Mouse (Mus musculus) lung, embryonic 15.5 days (tissue): ENCODE data around the gene Alox12b. TPM values are rescaled to one million over a fixed set of nuclear protein-coding genes. Genes with fewer than 3 reads are reported as not detected.

Experiments used
- ATAC-seq: fragments of 200-750 bp; cut with Nextera tagmentation; 2 replicates; pipeline ENCODE4 v1.8.0; 2017; ENCODE audit warnings: moderate number of reproducible peaks, borderline replicate concordance; ENCODE audit not compliant: low FRiP score, low TSS enrichment; ENCODE audit errors: extremely low read depth
- H3K27ac ChIP-seq: fragments of 300-500 bp; sonication (generic); 2 replicates; pipeline ENCODE4 v1.5.1; 2015; ENCODE audit warnings: moderate library complexity, mild to moderate bottlenecking, inconsistent platforms
- H3K27me3 ChIP-seq: fragments of 300-500 bp; sonication (generic); 2 replicates; pipeline ENCODE4 v1.6.1; 2015; ENCODE audit warnings: inconsistent platforms
- H3K36me3 ChIP-seq: fragments of 300-500 bp; sonication (generic); 2 replicates; pipeline ENCODE4 v1.6.1; 2015; ENCODE audit warnings: inconsistent platforms
- H3K4me1 ChIP-seq: fragments of 300-500 bp; sonication (generic); 2 replicates; pipeline ENCODE4 v1.6.1; 2015; ENCODE audit warnings: inconsistent platforms
- H3K4me2 ChIP-seq: fragments of 300-500 bp; sonication (generic); 2 replicates; pipeline ENCODE4 v1.6.1; 2015; ENCODE audit warnings: inconsistent platforms, mild to moderate bottlenecking, moderate library complexity
- H3K4me3 ChIP-seq: fragments of 300-500 bp; sonication (generic); 2 replicates; pipeline ENCODE4 v1.5.1; 2015; ENCODE audit warnings: mild to moderate bottlenecking, inconsistent platforms
- H3K9ac ChIP-seq: fragments of 300-500 bp; sonication (generic); 2 replicates; pipeline ENCODE4 v1.6.1; 2015; ENCODE audit warnings: inconsistent platforms
- H3K9me3 ChIP-seq: fragments of 300-500 bp; sonication (generic); 2 replicates; pipeline ENCODE4 v1.6.1; 2016; ENCODE audit warnings: inconsistent platforms
- WGBS: fragments of 180-500 bp; shearing (Covaris S2); methylation state at CpG from one replicate; pipeline ENCODE4 v1.1.7; 2015; 5-methylcytosine and 5-hydroxymethylcytosine counted together
- polyA plus RNA-seq: library from polyadenylated mRNA; unstranded; fragments of >200 nt; fragmentation: Nextera tagmentation; extraction: Ambion mirVana; gene quantifications from 2 replicates; pipeline ENCODE4 v1.2.1, GENCODE M21; 2015

Gene Alox12b
- polyA plus RNA-seq, 1 experiment from 2014 or later: not detected

DNA sequence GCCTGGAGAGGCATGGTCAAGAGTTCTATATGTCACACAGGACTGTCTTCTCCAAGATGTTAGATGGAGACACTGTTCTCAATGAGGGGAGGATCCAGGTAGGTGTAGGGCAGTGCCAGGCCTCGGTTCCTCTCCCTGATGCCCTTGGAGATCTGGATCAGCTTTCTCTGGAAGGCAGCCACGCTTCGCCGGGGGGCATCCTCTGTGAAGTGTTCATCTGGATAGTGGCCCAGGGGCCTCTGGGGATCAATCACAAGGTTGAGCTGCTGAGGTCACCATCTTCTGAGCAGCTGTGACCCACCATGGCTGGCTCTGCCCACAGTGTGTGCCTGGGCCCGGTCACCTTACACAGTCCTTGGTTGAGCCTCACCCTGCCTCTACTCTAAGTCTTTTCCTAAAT, 28.2 kb downstream of the Alox12b start:
- H3K4me2 ChIP-seq: no peak overlapping the region
- H3K36me3 ChIP-seq: no peaks in the 10 kb centered on the region
- H3K9me3 ChIP-seq: no peaks in the 10 kb centered on the region
- no peak overlapping the region for H3K27ac ChIP-seq
- H3K9ac ChIP-seq: no peak overlapping the region
- H3K27me3 ChIP-seq: no peaks in the 10 kb centered on the region
- H3K4me3 ChIP-seq: no peak overlapping the region
- ATAC-seq: no peak
- WGBS: 79% methylated on average over 5 of the region's 5 CpGs
- H3K4me1 ChIP-seq: no peaks in the 10 kb centered on the region

DNA sequence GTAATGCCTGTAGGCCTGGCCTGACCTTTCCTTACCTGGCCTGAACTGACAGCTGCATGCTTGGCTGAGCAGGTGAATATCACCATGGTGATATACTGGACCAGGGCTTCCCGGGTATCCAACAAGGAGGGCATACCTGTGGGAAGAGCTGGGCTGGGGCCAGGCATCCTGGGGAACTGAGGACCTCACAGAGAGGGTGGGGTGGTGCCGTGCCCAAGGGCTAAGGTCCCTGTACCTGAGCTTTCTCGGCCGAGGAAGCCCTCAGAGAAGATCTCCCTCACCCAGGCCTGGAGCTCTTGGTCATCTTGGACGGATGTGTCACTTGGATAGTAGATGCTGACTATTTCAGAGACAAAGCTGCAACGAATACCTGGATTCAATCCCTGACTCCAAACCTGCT, 29.1 kb downstream of the Alox12b start:
- Histone ChIP-seq H3K27ac (no peak overlapping the region), H3K36me3 (no peaks in the 10 kb centered on the region), H3K4me2 (no peak overlapping the region), H3K4me1 (no peaks in the 10 kb centered on the region), H3K9me3 (no peaks in the 10 kb centered on the region), H3K9ac (no peak overlapping the region), H3K4me3 (no peak overlapping the region), H3K27me3 (no peaks in the 10 kb centered on the region)
- 74% methylated on average over 6 of the region's 6 CpGs for WGBS
- no peak for ATAC-seq

DNA sequence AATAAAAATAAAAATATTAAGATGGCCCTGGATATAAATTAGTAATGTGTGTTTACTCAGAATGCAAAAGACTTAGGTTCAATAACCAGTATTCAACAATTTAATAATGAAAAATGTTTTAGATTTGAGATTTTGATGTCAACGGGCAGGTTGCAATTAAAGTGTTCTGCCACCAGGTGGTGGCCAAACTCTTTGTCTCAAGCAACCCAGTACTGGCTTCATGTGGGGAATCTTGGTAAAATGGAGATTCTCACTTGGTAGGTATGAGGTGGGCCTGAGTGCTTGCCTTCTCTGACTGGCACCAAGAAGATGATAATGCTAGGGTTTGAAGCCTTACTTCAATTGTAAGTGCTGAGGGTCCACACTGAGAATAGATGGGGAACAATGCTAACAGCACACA, 36.1 kb downstream of the Alox12b start:
- WGBS: 0% methylated on average over 1 of the region's 1 CpGs
- Histone ChIP-seq H3K4me3 (no peak overlapping the region), H3K27ac (no peak overlapping the region), H3K9me3 (no peaks in the 10 kb centered on the region), H3K4me1 (peaks cover 7% of the 10 kb centered on the region), H3K27me3 (peaks cover 21% of the 10 kb centered on the region), H3K9ac (no peak overlapping the region), H3K36me3 (no peaks in the 10 kb centered on the region), H3K4me2 (no peak overlapping the region)
- no peak for ATAC-seq

DNA sequence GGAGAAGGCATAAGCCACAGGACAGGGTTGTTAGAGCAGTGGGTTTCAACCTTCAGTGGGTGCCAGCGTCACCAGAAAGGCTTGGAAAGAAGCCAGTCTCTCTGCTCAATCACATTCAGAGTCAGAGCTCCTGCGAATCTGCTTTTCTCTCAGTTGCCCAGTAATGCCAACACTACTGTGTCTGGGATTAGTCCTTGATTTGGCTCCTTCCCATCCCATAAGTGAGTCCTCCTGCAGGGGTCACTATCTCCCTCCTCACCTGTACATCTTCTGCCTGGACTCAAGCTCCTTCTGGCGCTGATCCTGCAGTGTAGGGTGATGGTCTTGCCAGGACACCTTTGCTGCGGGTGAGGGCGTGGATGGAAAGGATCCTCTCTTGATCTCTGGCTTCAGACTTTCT, 40.0 kb downstream of the Alox12b start:
- Histone ChIP-seq H3K27ac (no peak overlapping the region), H3K9me3 (no peaks in the 10 kb centered on the region), H3K27me3 (peaks cover 30% of the 10 kb centered on the region), H3K36me3 (no peaks in the 10 kb centered on the region), H3K4me1 (peaks cover 7% of the 10 kb centered on the region), H3K9ac (no peak overlapping the region), H3K4me2 (peak overlapping the region; percentile 55), H3K4me3 (no peak overlapping the region)
- ATAC-seq: no peak
- 4% methylated on average over 5 of the region's 5 CpGs for WGBS

DNA sequence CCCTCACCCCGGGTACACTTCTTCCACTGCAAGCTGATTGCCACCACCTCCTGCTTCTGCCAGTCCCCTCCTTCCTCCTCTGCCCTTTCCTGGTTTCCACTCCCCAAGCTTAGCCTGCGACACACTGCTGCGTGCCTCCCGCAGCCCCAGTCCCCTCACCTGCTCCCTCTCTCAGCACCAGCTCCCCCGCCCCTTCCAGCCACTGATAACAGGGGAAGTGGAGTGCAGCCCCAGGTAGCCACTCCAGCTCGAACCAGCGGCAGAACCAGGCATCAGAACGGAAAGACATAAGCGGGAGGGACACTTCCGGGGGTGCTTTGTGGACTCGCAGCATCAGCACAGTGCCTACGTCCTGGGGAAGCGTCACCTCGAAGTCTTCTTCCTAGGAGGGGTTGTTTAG, 40.4 kb downstream of the Alox12b start:
- Histone ChIP-seq H3K36me3 (no peaks in the 10 kb centered on the region), H3K27ac (no peak overlapping the region), H3K9ac (no peak overlapping the region), H3K4me1 (peaks cover 7% of the 10 kb centered on the region), H3K9me3 (no peaks in the 10 kb centered on the region), H3K4me3 (peak overlapping the region; percentile 21), H3K27me3 (peaks cover 30% of the 10 kb centered on the region), H3K4me2 (peak overlapping the region; percentile 55)
- WGBS: 2% methylated on average over 14 of the region's 14 CpGs
- ATAC-seq: no peak

GRCm38 (mm10) chr11:69197743-69198142, 41.0 kb downstream of the Alox12b start, which contains the start of gene Alox8:
TSS of gene Alox8 (minus strand) at chr11:69197843.
- peak within 1 kb of the TSS; percentile 55 for H3K4me2 ChIP-seq
- no peak for ATAC-seq
- WGBS: 28% methylated on average over 6 of the region's 6 CpGs
- H3K9me3 ChIP-seq: no peaks in the 10 kb centered on the region
- no peak within 1 kb of the TSS for H3K9ac ChIP-seq
- H3K4me3 ChIP-seq: peak within 1 kb of the TSS; percentile 21
- H3K27ac ChIP-seq: no peak within 1 kb of the TSS
- H3K36me3 ChIP-seq: no peaks in the 10 kb centered on the region
- H3K4me1 ChIP-seq: peaks cover 7% of the 10 kb centered on the region
- H3K27me3 ChIP-seq: peaks cover 30% of the 10 kb centered on the region

GRCm38 (mm10) chr11:69199251-69199650, 42.5 kb downstream of the Alox12b start:
- Histone ChIP-seq H3K4me3 (no peak overlapping the region), H3K9ac (no peak overlapping the region), H3K27me3 (peaks cover 30% of the 10 kb centered on the region), H3K4me1 (peaks cover 7% of the 10 kb centered on the region), H3K4me2 (no peak overlapping the region), H3K36me3 (no peaks in the 10 kb centered on the region), H3K9me3 (no peaks in the 10 kb centered on the region), H3K27ac (no peak overlapping the region)
- ATAC-seq: no peak
- WGBS: 90% methylated on average over 1 of the region's 1 CpGs

DNA sequence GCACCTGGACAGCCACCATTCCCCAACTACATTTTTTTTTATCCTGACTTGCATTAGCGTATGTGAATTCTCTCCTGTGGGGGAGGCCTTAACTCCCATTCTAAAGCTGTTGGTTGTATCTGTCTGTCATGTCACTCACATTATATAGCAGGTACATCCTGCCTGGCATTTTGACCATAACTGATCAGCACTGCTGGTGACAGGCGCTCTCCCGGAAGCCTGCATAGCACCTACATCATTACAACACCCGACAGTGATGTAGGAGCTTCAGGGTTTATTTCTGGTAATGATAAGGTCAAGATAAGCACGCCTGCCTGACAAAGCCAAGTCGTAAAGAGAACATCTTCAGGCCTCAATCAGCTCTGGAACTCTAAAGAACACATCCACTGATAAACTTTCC, 43.4 kb downstream of the Alox12b start:
- ATAC-seq: no peak
- H3K27ac ChIP-seq: no peak overlapping the region
- 38% methylated on average over 6 of the region's 6 CpGs for WGBS
- peaks cover 30% of the 10 kb centered on the region for H3K27me3 ChIP-seq
- H3K36me3 ChIP-seq: no peaks in the 10 kb centered on the region
- no peak overlapping the region for H3K4me2 ChIP-seq
- H3K9ac ChIP-seq: no peak overlapping the region
- peaks cover 7% of the 10 kb centered on the region for H3K4me1 ChIP-seq
- no peak overlapping the region for H3K4me3 ChIP-seq
- H3K9me3 ChIP-seq: no peaks in the 10 kb centered on the region

GRCm38 (mm10) chr11:69202469-69203230, 45.9 kb downstream of the Alox12b start:
- Histone ChIP-seq H3K27me3 (peaks cover 11% of the 10 kb centered on the region), H3K4me3 (no peak overlapping the region), H3K9ac (no peak overlapping the region), H3K4me1 (no peaks in the 10 kb centered on the region), H3K27ac (no peak overlapping the region), H3K36me3 (no peaks in the 10 kb centered on the region), H3K4me2 (no peak overlapping the region), H3K9me3 (no peaks in the 10 kb centered on the region)
- no peak for ATAC-seq
- 76% methylated on average over 13 of the region's 13 CpGs for WGBS

- Histone ChIP-seq H3K4me3 (no peak overlapping the region), H3K27me3 (0 out of 2 replicates have a peak, but pooled peaks cover 4% of the 10 kb centered on the region), H3K4me2 (no peak overlapping the region)
These were observed 54.6 kb downstream of the Alox12b start for GRCm38 (mm10) chr11:69211431-69211830.

DNA sequence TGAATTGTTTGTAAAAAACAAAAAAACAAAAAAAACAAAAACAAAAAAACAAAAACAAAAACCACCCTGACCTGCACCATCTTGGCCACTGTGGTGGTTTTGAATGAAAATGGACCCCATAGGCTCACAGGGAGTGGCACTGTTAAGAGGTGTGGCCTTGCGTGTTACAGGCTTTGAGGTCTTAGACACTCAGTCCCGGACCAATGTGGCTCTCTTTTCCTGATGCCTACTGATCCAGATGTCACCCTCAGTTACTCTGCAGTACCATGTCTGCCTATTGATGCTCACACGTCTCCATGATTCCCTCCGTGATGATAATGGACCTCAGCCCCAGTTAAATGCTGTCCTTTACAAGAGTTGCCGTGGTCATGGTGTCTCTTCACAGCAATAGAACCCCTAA, 60.6 kb downstream of the Alox12b start:
- WGBS: 86% methylated on average over 5 of the region's 5 CpGs
- no peaks in the 10 kb centered on the region for H3K27me3 ChIP-seq

More at GRCm38 (mm10) chr11:69211431-69211830, 54.6 kb downstream of the Alox12b start:
- Histone ChIP-seq H3K27ac (no peak overlapping the region), H3K36me3 (no peaks in the 10 kb centered on the region), H3K9me3 (no peaks in the 10 kb centered on the region), H3K4me1 (no peaks in the 10 kb centered on the region), H3K9ac (no peak overlapping the region)
- no peak for ATAC-seq
- 5% methylated on average over 2 of the region's 2 CpGs for WGBS

DNA sequence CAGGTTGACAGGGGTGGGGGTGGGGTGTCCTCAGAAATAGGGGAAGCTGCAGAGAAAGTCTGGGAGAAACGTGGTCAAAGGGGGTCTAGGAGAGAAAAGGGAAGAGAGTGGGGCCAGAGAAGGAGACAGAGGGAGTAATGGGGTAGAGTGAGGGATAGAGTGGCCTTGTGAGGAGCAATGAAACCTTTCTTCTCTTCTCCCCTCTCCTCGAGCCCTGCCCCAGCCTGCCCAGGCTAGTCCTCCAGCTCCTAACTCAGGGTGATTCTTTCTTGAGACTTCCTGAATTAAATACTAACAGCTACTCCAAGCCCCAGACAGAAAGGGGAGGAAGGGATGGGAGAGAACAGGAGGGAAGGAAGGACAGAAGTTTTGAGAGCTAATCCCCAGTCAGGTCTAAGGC, 61.9 kb downstream of the Alox12b start:
- Histone ChIP-seq H3K27me3 (no peaks in the 10 kb centered on the region), H3K4me3 (no peak overlapping the region), H3K36me3 (no peaks in the 10 kb centered on the region), H3K9me3 (no peaks in the 10 kb centered on the region), H3K4me1 (no peaks in the 10 kb centered on the region), H3K27ac (no peak overlapping the region), H3K9ac (no peak overlapping the region), H3K4me2 (no peak overlapping the region)
- ATAC-seq: no peak
- 30% methylated on average over 1 of the region's 2 CpGs for WGBS

More for the DNA sequence above, 60.6 kb downstream of the Alox12b start:
- no peak for ATAC-seq
- Histone ChIP-seq H3K9me3 (no peaks in the 10 kb centered on the region), H3K4me1 (no peaks in the 10 kb centered on the region), H3K9ac (no peak overlapping the region), H3K4me3 (no peak overlapping the region), H3K36me3 (no peaks in the 10 kb centered on the region), H3K4me2 (no peak overlapping the region), H3K27ac (no peak overlapping the region)
